Mouse (Mus musculus) lung, adult 2 months (tissue): ENCODE measurements around the gene Tdg. TPM values are rescaled to one million over a fixed set of nuclear protein-coding genes. Genes with fewer than 3 reads are reported as not detected.

Experiments
- DNase-seq: peaks from one replicate; pipeline ENCODE4 v3.0.0; 2022
- H3K4me1 ChIP-seq: fragments of 200-500 bp; 2 replicates; pipeline ENCODE4 v1.6.1; 2011; ENCODE audit warnings: low read length; ENCODE audit not compliant: control insufficient read depth, insufficient read depth
- H3K4me3 ChIP-seq: fragments of 200-500 bp; replicated peaks from 2 replicates; pipeline ENCODE3; 2011; ENCODE audit warnings: low read depth, mild to moderate bottlenecking, control low read depth, low read length; ENCODE audit errors: extremely low read depth
- CTCF ChIP-seq: fragments of 200-500 bp; IDR thresholded peaks from 2 replicates; pipeline ENCODE4 v1.5.1; 2011; ENCODE audit warnings: mild to moderate bottlenecking, low read length, control low read depth; ENCODE audit not compliant: insufficient read depth
- POLR2A ChIP-seq: fragments of 200-500 bp; IDR thresholded peaks from 2 replicates; pipeline ENCODE4 v1.6.1; 2011; ENCODE audit warnings: low read depth, mild to moderate bottlenecking, control low read depth, low read length, borderline replicate concordance; ENCODE audit errors: extremely low read depth
- WGBS: fragments of 180-500 bp; shearing (Covaris S2); methylation state at CpG from one replicate; pipeline ENCODE4 v1.1.7; 2018; 5-methylcytosine and 5-hydroxymethylcytosine counted together
- polyA plus RNA-seq: library from polyadenylated mRNA; depleted of rRNA; stranded (reverse); fragments of >200 nt; gene quantifications from 2 replicates; pipeline ENCODE4 v1.2.3, GENCODE M21; 2012

The Tdg gene
- polyA plus RNA-seq, 1 experiment: 20.5 TPM

- no peak for DNase-seq
- 91% methylated on average over 12 of the region's 12 CpGs for WGBS
- no peak overlapping the region for H3K4me3 ChIP-seq
- TF ChIP-seq POLR2A (no peak), CTCF (no peak)
- H3K4me1 ChIP-seq: peaks cover 4% of the 10 kb centered on the region; the same call in 1 of the 2 replicates
Observed at GRCm38 (mm10) chr10:82632496-82633280, 3.1 kb downstream of the Tdg start.

- no peak overlapping the region for H3K4me3 ChIP-seq
- H3K4me1 ChIP-seq: peaks cover 4% of the 10 kb centered on the region; the same call in 1 of the 2 replicates
- 98% methylated on average over 7 of the region's 7 CpGs for WGBS
- DNase-seq: no peak
- TF ChIP-seq POLR2A (no peak), CTCF (no peak)
Observed at GRCm38 (mm10) chr10:82634348-82634747, 4.7 kb downstream of the Tdg start.

GRCm38 (mm10) chr10:82636321-82636720, 6.7 kb downstream of the Tdg start:
- H3K4me3 ChIP-seq: no peak overlapping the region
- no peak for TF ChIP-seq CTCF
- no peak for TF ChIP-seq POLR2A
- no peaks in the 10 kb centered on the region; the same call in 1 of the 2 replicates for H3K4me1 ChIP-seq
- DNase-seq: no peak
- whole genome bisulfite sequencing: 87% methylated on average over 3 of the region's 3 CpGs

- Histone ChIP-seq H3K4me1 (no peaks in the 10 kb centered on the region; the same call in 1 of the 2 replicates), H3K4me3 (no peak overlapping the region)
- no peak for DNase-seq
- TF ChIP-seq CTCF: no peak
- TF ChIP-seq POLR2A: no peak
- 87% methylated on average over 8 of the region's 8 CpGs for WGBS
Observed at GRCm38 (mm10) chr10:82639032-82639698, 9.5 kb downstream of the Tdg start.

GRCm38 (mm10) chr10:82641481-82641880, 11.9 kb downstream of the Tdg start:
- no peaks in the 10 kb centered on the region for H3K4me1 ChIP-seq
- no peak for DNase-seq
- TF ChIP-seq CTCF (no peak), POLR2A (no peak)
- H3K4me3 ChIP-seq: no peak overlapping the region
- 91% methylated on average over 9 of the region's 9 CpGs for WGBS

GRCm38 (mm10) chr10:82646083-82646482, 16.5 kb downstream of the Tdg start:
- TF ChIP-seq POLR2A: no peak
- no peak for TF ChIP-seq CTCF
- no peak for DNase-seq
- Histone ChIP-seq H3K4me3 (no peak overlapping the region), H3K4me1 (no peaks in the 10 kb centered on the region)
- WGBS: 93% methylated on average over 8 of the region's 8 CpGs

GRCm38 (mm10) chr10:82647205-82647811, 17.7 kb downstream of the Tdg start:
- DNase-seq: no peak
- Histone ChIP-seq H3K4me3 (no peak overlapping the region), H3K4me1 (no peaks in the 10 kb centered on the region)
- no peak for TF ChIP-seq POLR2A
- TF ChIP-seq CTCF: no peak
- WGBS: 69% methylated on average over 17 of the region's 17 CpGs

- 60% methylated on average over 5 of the region's 5 CpGs for WGBS
- H3K4me1 ChIP-seq: no peaks in the 10 kb centered on the region
- H3K4me3 ChIP-seq: no peak overlapping the region
- TF ChIP-seq CTCF (no peak), POLR2A (no peak)
- no peak for DNase-seq
Observed at GRCm38 (mm10) chr10:82651221-82651620, 21.6 kb downstream of the Tdg start.

- no peak for TF ChIP-seq POLR2A
- TF ChIP-seq CTCF: no peak
- no peak overlapping the region for H3K4me3 ChIP-seq
- DNase-seq: no peak
- no peaks in the 10 kb centered on the region for H3K4me1 ChIP-seq
- 66% methylated on average over 5 of the region's 5 CpGs for WGBS
Observed at GRCm38 (mm10) chr10:82652625-82653024, 23.0 kb downstream of the Tdg start.
